9 mouse cellular contexts compared by ENCODE assay signal in the genomic region with DNA sequence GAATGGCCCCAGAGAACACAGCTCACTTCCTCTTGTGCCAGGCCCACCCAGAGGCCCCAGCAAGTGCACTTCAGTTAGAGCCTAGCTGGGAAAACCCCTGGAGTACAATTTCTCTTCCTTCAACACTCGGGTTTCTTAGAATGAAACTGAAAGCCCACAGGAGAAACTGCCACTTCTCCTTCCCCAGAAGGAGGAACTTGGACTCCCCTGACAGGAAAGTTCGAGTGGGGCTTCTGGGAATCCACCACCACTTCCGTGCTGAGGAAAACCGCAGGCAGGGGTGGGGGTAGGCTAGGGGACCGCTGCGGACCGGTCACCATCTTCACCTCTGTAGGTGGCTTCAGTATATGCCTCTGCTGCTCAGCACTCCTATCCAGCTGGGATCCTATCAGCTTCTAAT. TPM values are rescaled to one million over a fixed set of nuclear protein-coding genes. Genes with fewer than 3 reads are reported as not detected.
DNase-seq lines count a peak whose midpoint lies in the region; ATAC-seq and TF ChIP-seq lines count a peak whose summit lies in the region.
"Had no signal": no experiment of that assay in that cellular context is flagged by ENCODE, and none has a peak within 500 bp of the region (broad histone marks: within the 10 kb centered on the region; RNA-seq: fewer than 3 reads in every experiment).

No protein-coding gene starts in this region.

- no peaks in the 10 kb centered on the region for H3K36me3 ChIP-seq in heart, postnatal 0 days (replicated peaks; ENCODE audit: control insufficient read depth, insufficient read depth, low read length)
- no peaks in the 10 kb centered on the region for H3K36me3 ChIP-seq in forebrain, embryonic 16.5 days (ENCODE audit: control insufficient read depth, insufficient read depth)
- H3K36me3 ChIP-seq: limb, embryonic 15.5 days had no signal

- H3K4me3 ChIP-seq in heart, postnatal 0 days (ENCODE audit: low read depth, low read length) = no peak overlapping the region
- H3K4me3 ChIP-seq in cerebellum, adult 2 months (replicated peaks; ENCODE audit: insufficient read depth, low read depth, low read length) = no peak overlapping the region
- H3K4me3 ChIP-seq in forebrain, embryonic 16.5 days (replicated peaks; ENCODE audit: low read length) = no peak overlapping the region
- H3K4me3 ChIP-seq: limb, embryonic 15.5 days had no signal

- peak; percentile 55 to 81 for DNase-seq in heart, adult 18-20 months
- no peak for DNase-seq in heart, postnatal 4 days
- DNase-seq in heart, postnatal 0 days (ENCODE audit: low spot score) = no peak
- DNase-seq in lung, postnatal 25 days (ENCODE audit: low spot score) = peak; percentile 76
- peak; percentile 42 for DNase-seq in thymus, postnatal 0 days (ENCODE audit: low spot score)
- no peak for DNase-seq in cerebellum, adult 2 months
- DNase-seq in cerebellum, adult 9-11 months = no peak

- no peak for ATAC-seq in heart, postnatal 0 days (ENCODE audit: insufficient read depth, low read depth)
- no peak for ATAC-seq in forebrain, embryonic 16.5 days

- WGBS in heart, postnatal 0 days = 69% methylated on average over 7 of the region's 7 CpGs
- WGBS in cerebellum, adult 2 months = 84% methylated on average over 7 of the region's 7 CpGs
- 65% methylated on average over 7 of the region's 7 CpGs for WGBS in forebrain, embryonic 16.5 days

- no peak for TF ChIP-seq POLR2A in cerebellum, adult 2 months (IDR thresholded peaks at IDR 0.05; ENCODE audit: borderline replicate concordance, insufficient read depth, low read length)

- H3K27me3 ChIP-seq in heart, postnatal 0 days (ENCODE audit: control insufficient read depth, insufficient read depth, low read length) = no peaks in the 10 kb centered on the region
- H3K27me3 ChIP-seq in cerebellum, adult 2 months (ENCODE audit: control insufficient read depth, insufficient read depth, low read length) = no peaks in the 10 kb centered on the region
- peaks cover 3% of the 10 kb centered on the region; the same call in 1 of the 2 replicates for H3K27me3 ChIP-seq in forebrain, embryonic 16.5 days (replicated peaks; ENCODE audit: control insufficient read depth, insufficient read depth, low read length)
- H3K27me3 ChIP-seq: limb, embryonic 15.5 days had no signal

- H3K27ac ChIP-seq in heart, postnatal 0 days (ENCODE audit: low read depth) = peak overlapping the region; percentile 18; the same call in 1 of the 2 replicates
- no peak overlapping the region for H3K27ac ChIP-seq in cerebellum, adult 2 months (ENCODE audit: insufficient read depth, low read length)
- H3K27ac ChIP-seq in forebrain, embryonic 16.5 days (ENCODE audit: low read length) = no peak overlapping the region
- H3K27ac ChIP-seq: limb, embryonic 15.5 days had no signal

- H3K9ac ChIP-seq in heart, postnatal 0 days (replicated peaks; ENCODE audit: low read depth, low read length) = no peak overlapping the region
- no peak overlapping the region for H3K9ac ChIP-seq in forebrain, embryonic 16.5 days (replicated peaks; ENCODE audit: low read depth, low read length)
- H3K9ac ChIP-seq: limb, embryonic 15.5 days had no signal

- H3K9me3 ChIP-seq in heart, postnatal 0 days (replicated peaks; ENCODE audit: control insufficient read depth, low read length) = no peaks in the 10 kb centered on the region
- no peaks in the 10 kb centered on the region for H3K9me3 ChIP-seq in forebrain, embryonic 16.5 days (ENCODE audit: control insufficient read depth, low read length)
- H3K9me3 ChIP-seq: limb, embryonic 15.5 days had no signal

- H3K4me1 ChIP-seq in heart, postnatal 0 days (ENCODE audit: control insufficient read depth, insufficient read depth) = peaks cover 31% of the 10 kb centered on the region
- H3K4me1 ChIP-seq in cerebellum, adult 2 months (ENCODE audit: control insufficient read depth, insufficient read depth, low read length) = peaks cover 3% of the 10 kb centered on the region; the same call in 1 of the 2 replicates
- peaks cover 22% of the 10 kb centered on the region for H3K4me1 ChIP-seq in forebrain, embryonic 16.5 days (replicated peaks; ENCODE audit: control insufficient read depth, insufficient read depth, low read length)

- TF ChIP-seq EP300 in heart, postnatal 0 days (IDR thresholded peaks at IDR 0.05; ENCODE audit: low read depth) = no peak

- H3K4me2 ChIP-seq in heart, postnatal 0 days (ENCODE audit: low read depth, low read length) = 0 out of 2 replicates have a peak overlapping the region, but pooled peaks have one; percentile 1
- H3K4me2 ChIP-seq in forebrain, embryonic 16.5 days (ENCODE audit: low read length) = no peak overlapping the region
- H3K4me2 ChIP-seq: limb, embryonic 15.5 days had no signal

- TF ChIP-seq CTCF in heart, postnatal 0 days (IDR thresholded peaks at IDR 0.05; ENCODE audit: low read depth) = no peak
- no peak for TF ChIP-seq CTCF in cerebellum, adult 2 months (IDR thresholded peaks at IDR 0.05; ENCODE audit: borderline replicate concordance, insufficient read depth, low read depth, low read length)

RNA-seq across cellular contexts. Expression of gene Fgd2, which starts 34.7 kb away (rescaled TPM):
- total RNA-seq in heart, adult 18-20 months (2021) = 1 to 10 TPM; 1.5 to 2.6 TPM
- 1 to 10 TPM; 2.1 to 2.8 TPM for total RNA-seq in heart, postnatal 4 days (2021)
- total RNA-seq in heart, postnatal 0 days (2014; rRNA removed; ENCODE audit: low replicate concordance) = 1.4 and 6.3 TPM in 2 replicates
- polyA plus RNA-seq in heart, postnatal 0 days (2015; fragmentation: Nextera tagmentation; extraction: Ambion mirVana) = 1.6 and 2.3 TPM in 2 replicates
- 6.8 and 7.2 TPM in 2 replicates for polyA plus RNA-seq in thymus, postnatal 0 days (2015; fragmentation: Nextera tagmentation; extraction: Ambion mirVana)
- 5.5 and 5.9 TPM in 2 replicates for polyA plus RNA-seq in cerebellum, adult 2 months (2012; rRNA removed)
- 5.5 and 9.7 TPM in 2 replicates for polyA plus RNA-seq in forebrain, embryonic 16.5 days (2015; fragmentation: Nextera tagmentation; extraction: Ambion mirVana)

RNA-seq across cellular contexts. Expression of gene Mtch1, which starts 47.6 kb away (rescaled TPM):
- total RNA-seq in heart, adult 18-20 months (2021) = 100 to 1,000 TPM; 193 to 203 TPM
- total RNA-seq in heart, postnatal 4 days (2021) = 100 to 1,000 TPM; 358 to 374 TPM
- total RNA-seq in heart, postnatal 0 days (2014; rRNA removed; ENCODE audit: low replicate concordance) = 357 and 380 TPM in 2 replicates
- polyA plus RNA-seq in heart, postnatal 0 days (2015; fragmentation: Nextera tagmentation; extraction: Ambion mirVana) = 208 and 209 TPM in 2 replicates
- 144 and 154 TPM in 2 replicates for polyA plus RNA-seq in thymus, postnatal 0 days (2015; fragmentation: Nextera tagmentation; extraction: Ambion mirVana)
- polyA plus RNA-seq in cerebellum, adult 2 months (2012; rRNA removed) = 447 and 479 TPM in 2 replicates
- 417 and 434 TPM in 2 replicates for polyA plus RNA-seq in forebrain, embryonic 16.5 days (2015; fragmentation: Nextera tagmentation; extraction: Ambion mirVana)

Comparison
In these comparisons a context has a peak if more than half of its experiments do, and no peak if none do; other contexts are left out.
1. DNase-seq: peak in heart, adult 18-20 months (2 of 2), lung, postnatal 25 days (single experiment) and thymus, postnatal 0 days (single experiment); none in heart, postnatal 4 days (single experiment), heart, postnatal 0 days (single experiment), cerebellum, adult 2 months (0 of 2) and cerebellum, adult 9-11 months (single experiment).